Mouse (Mus musculus): Measurements from ENCODE around the gene Nhej1.
A peak's percentile ranks its signal among the peaks of the same experiment; 100 is the strongest.

DNA sequence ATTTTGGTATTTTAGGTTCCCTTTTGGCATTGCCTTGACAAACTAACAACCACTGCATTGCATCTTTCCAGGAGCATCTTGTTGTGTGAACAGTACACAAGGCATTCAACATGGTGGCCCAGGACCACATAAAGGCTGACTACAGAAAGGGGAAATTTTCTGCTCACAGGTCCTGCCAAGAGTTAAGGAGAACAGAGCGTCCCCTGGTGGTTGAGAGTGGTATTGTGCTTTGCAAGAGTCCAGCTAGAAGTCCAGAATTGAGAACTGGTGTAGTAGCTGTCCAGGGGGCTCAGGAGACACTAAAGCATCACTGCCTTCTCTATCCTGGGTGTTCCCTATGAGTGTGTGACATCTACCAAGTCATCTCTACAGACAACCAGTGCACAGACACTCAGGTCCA is 124.5 kb downstream of the Nhej1 start:
- TF ChIP-seq CTCF (IDR thresholded peaks at IDR 0.05; ENCODE audit: low read depth, low read length) (peak; percentile 100), GATA1 (IDR thresholded peaks at IDR 0.05; ENCODE audit: borderline replicate concordance, low read length) (no peak)

All from G1E (cell line).